Mouse (Mus musculus): ENCODE results near the gene Atp8a1.

Atp8a1 gene

GRCm38 (mm10) chr5:67654572-67654971 lies 192.7 kb downstream of the Atp8a1 start:
- CTCF ChIA-PET, result no interaction called here
- POLR2A ChIA-PET, result no interaction called here

- CTCF ChIA-PET, result no interaction called here
- POLR2A ChIA-PET, result interaction anchor here in 1 of 4 experiments (0.6 to 0.8 kb wide), 2 partner anchors 19 to 163 kb away, joined by 3 to 4 read pairs; no protein-coding TSS in a partner anchor
Observed at GRCm38 (mm10) chr5:67653543-67653942, 193.7 kb downstream of the Atp8a1 start.

- ChIA-PET CTCF (interaction anchor here in 1 of 4 experiments (0.7 kb wide), 1 partner anchor 17 kb away, joined by 3 read pairs; no protein-coding TSS in a partner anchor), POLR2A (no interaction called here)
Observed at GRCm38 (mm10) chr5:67652468-67652867, 194.8 kb downstream of the Atp8a1 start.

- ChIA-PET POLR2A (no interaction called here), CTCF (no interaction called here)
Observed at GRCm38 (mm10) chr5:67650021-67650420, 197.2 kb downstream of the Atp8a1 start.

- CTCF ChIA-PET, result no interaction called here
- POLR2A ChIA-PET, result interaction anchor here in 1 of 4 experiments (0.6 kb wide), 2 partner anchors 80 to 389 kb away, joined by 3 to 4 read pairs; no protein-coding TSS in a partner anchor
Observed at GRCm38 (mm10) chr5:67649156-67649555, 198.1 kb downstream of the Atp8a1 start.

- POLR2A ChIA-PET, result interaction anchor here in 1 of 4 experiments (1.5 kb wide), 1 partner anchor 22 kb away, joined by 3 read pairs; no protein-coding TSS in a partner anchor
- CTCF ChIA-PET, result interaction anchor here in 1 of 4 experiments (1.0 kb wide), 1 partner anchor 115 kb away, joined by 3 read pairs; no protein-coding TSS in a partner anchor
Observed at GRCm38 (mm10) chr5:67647568-67647967, 199.7 kb downstream of the Atp8a1 start.

- ChIA-PET POLR2A (interaction anchor here in 1 of 4 experiments (1.5 kb wide), 1 partner anchor 22 kb away, joined by 3 read pairs; no protein-coding TSS in a partner anchor), CTCF (interaction anchor here in 2 of 4 experiments (0.6 to 1.0 kb wide), 2 partner anchors 114 kb away, joined by 3 read pairs; no protein-coding TSS in a partner anchor)
Observed at GRCm38 (mm10) chr5:67646756-67647529, 200.3 kb downstream of the Atp8a1 start.

- POLR2A ChIA-PET, result interaction anchor here in 1 of 4 experiments (0.6 to 1.5 kb wide), 2 partner anchors 13 to 66 kb away, joined by 3 read pairs; no protein-coding TSS in a partner anchor
- CTCF ChIA-PET, result no interaction called here
Observed at GRCm38 (mm10) chr5:67643537-67644255, 203.5 kb downstream of the Atp8a1 start.

GRCm38 (mm10) chr5:67641406-67642120 lies 205.7 kb downstream of the Atp8a1 start:
- POLR2A ChIA-PET, result no interaction called here
- CTCF ChIA-PET, result no interaction called here

- ChIA-PET CTCF (no interaction called here), POLR2A (no interaction called here)
Observed at GRCm38 (mm10) chr5:67640596-67641312, 206.5 kb downstream of the Atp8a1 start.

- ChIA-PET CTCF (interaction anchor here in 1 of 4 experiments (0.9 kb wide), 1 partner anchor 26 kb away, joined by 3 read pairs; the partner anchor contains the start of gene Shisa3), POLR2A (interaction anchor here in 1 of 4 experiments (1.0 to 1.2 kb wide), 3 partner anchors 14 to 101 kb away, joined by 3 read pairs; no protein-coding TSS in a partner anchor)
Observed at GRCm38 (mm10) chr5:67634339-67634738, 212.9 kb downstream of the Atp8a1 start.

- CTCF ChIA-PET, result interaction anchor here in 2 of 4 experiments (0.6 to 0.9 kb wide), 2 partner anchors 26 to 37 kb away, joined by 3 read pairs; partner anchors contain the start of gene Shisa3 (in 1 of the 2)
- POLR2A ChIA-PET, result interaction anchor here in 3 of 4 experiments (0.7 to 1.2 kb wide), 5 partner anchors 13 to 100 kb away, joined by 3 read pairs; no protein-coding TSS in a partner anchor
Observed at GRCm38 (mm10) chr5:67633831-67634268, 213.4 kb downstream of the Atp8a1 start.

GRCm38 (mm10) chr5:67633138-67633782 lies 214.0 kb downstream of the Atp8a1 start:
- POLR2A ChIA-PET, result interaction anchor here in 3 of 4 experiments (0.7 to 1.2 kb wide), 7 partner anchors 13 to 207 kb away, joined by 3 read pairs; partner anchors contain the start of gene Bend4 (in 1 of the 3)

GRCm38 (mm10) chr5:67631261-67631660 lies 216.0 kb downstream of the Atp8a1 start:
- CTCF ChIA-PET, result no interaction called here
- POLR2A ChIA-PET, result interaction anchor here in 2 of 4 experiments (0.5 to 1.5 kb wide), 4 partner anchors 11 to 954 kb away, joined by 3 to 4 read pairs (median 4); no protein-coding TSS in a partner anchor

More at GRCm38 (mm10) chr5:67633138-67633782, 214.0 kb downstream of the Atp8a1 start:
- CTCF ChIA-PET, result interaction anchor here in 3 of 4 experiments (0.5 to 1.1 kb wide), 4 partner anchors 25 to 565 kb away, joined by 3 to 4 read pairs (median 3); partner anchors contain the start of gene Shisa3 (in 1 of the 3)

GRCm38 (mm10) chr5:67629861-67630260 lies 217.4 kb downstream of the Atp8a1 start:
- ChIA-PET CTCF (interaction anchor here in 1 of 4 experiments (0.9 kb wide), 1 partner anchor 98 kb away, joined by 3 read pairs; no protein-coding TSS in a partner anchor), POLR2A (no interaction called here)

- POLR2A ChIA-PET, result no interaction called here
- CTCF ChIA-PET, result interaction anchor here in 1 of 4 experiments (0.9 kb wide), 1 partner anchor 97 kb away, joined by 3 read pairs; no protein-coding TSS in a partner anchor
Observed at GRCm38 (mm10) chr5:67629440-67629839, 217.8 kb downstream of the Atp8a1 start.

Data from embryonic stem cell, embryonic (primary cell).